Mouse (Mus musculus) hindbrain, embryonic 14.5 days (tissue): ENCODE data around the gene Maz. TPM values are rescaled to one million over a fixed set of nuclear protein-coding genes. Genes with fewer than 3 reads are reported as not detected.

Source experiments
- ATAC-seq: fragments of 200-750 bp; cut with Nextera tagmentation; 2 replicates; pipeline ENCODE4 v1.8.0; 2017; ENCODE audit warnings: moderate number of reproducible peaks, mild to moderate bottlenecking, moderate TSS enrichment, moderate library complexity; ENCODE audit not compliant: low FRiP score
- DNase-seq: peaks from one replicate; pipeline ENCODE4 v3.0.0-alpha.2; 2015; ENCODE audit warnings: low spot score
- H3K27ac ChIP-seq: fragments of 300-500 bp; sonication (generic); 2 replicates; pipeline ENCODE4 v1.5.1; 2014; ENCODE audit warnings: mild to moderate bottlenecking, moderate library complexity
- H3K27me3 ChIP-seq: fragments of 300-500 bp; sonication (generic); 2 replicates; pipeline ENCODE4 v1.6.1; 2014; ENCODE audit warnings: mild to moderate bottlenecking, low read length, mixed read lengths; ENCODE audit not compliant: control insufficient read depth, insufficient read depth
- H3K36me3 ChIP-seq: fragments of 300-500 bp; sonication (generic); replicated peaks from 2 replicates; pipeline ENCODE4 v1.6.1; 2014; ENCODE audit not compliant: control insufficient read depth, insufficient read depth
- H3K4me1 ChIP-seq: fragments of 300-500 bp; sonication (generic); replicated peaks from 2 replicates; pipeline ENCODE4 v1.6.1; 2014; ENCODE audit warnings: antibody characterized with exemption, low read length, mixed read lengths; ENCODE audit not compliant: control insufficient read depth, insufficient read depth
- H3K4me2 ChIP-seq: fragments of 300-500 bp; sonication (generic); replicated peaks from 2 replicates; pipeline ENCODE4 v1.6.1; 2014; ENCODE audit warnings: mild to moderate bottlenecking, moderate library complexity
- H3K4me3 ChIP-seq: fragments of 300-500 bp; sonication (generic); replicated peaks from 2 replicates; pipeline ENCODE4 v1.5.1; 2014; ENCODE audit warnings: mild to moderate bottlenecking, low read length
- H3K9ac ChIP-seq: fragments of 300-500 bp; sonication (generic); 2 replicates; pipeline ENCODE4 v1.6.1; 2014
- H3K9me3 ChIP-seq: fragments of 300-500 bp; sonication (generic); 2 replicates; pipeline ENCODE4 v1.6.1; 2016; ENCODE audit warnings: low read length; ENCODE audit not compliant: control insufficient read depth
- WGBS: fragments of 180-500 bp; shearing (Covaris S2); extraction: QIAGEN DNeasy Blood & Tissue Kit; methylation state at CpG from one replicate; pipeline ENCODE4 v1.1.7; 2014; 5-methylcytosine and 5-hydroxymethylcytosine counted together
- polyA plus RNA-seq: library from polyadenylated mRNA; unstranded; fragments of >200 nt; fragmentation: Nextera tagmentation; extraction: Ambion mirVana; gene quantifications from 2 replicates; pipeline ENCODE4 v1.2.1, GENCODE M21; 2014

Gene Maz
- polyA plus RNA-seq, 1 experiment from 2014 or later, result 68.6 TPM

GRCm38 (mm10) chr7:127011717-127012116 lies 15.1 kb downstream of the Maz start:
- ATAC-seq (no peak), DNase-seq (no peak)
- H3K27ac ChIP-seq, result no peak overlapping the region
- H3K4me3 ChIP-seq, result no peak overlapping the region
- no peak overlapping the region for H3K4me2 ChIP-seq
- H3K4me1 ChIP-seq, result peaks cover 22% of the 10 kb centered on the region
- H3K9me3 ChIP-seq, result no peaks in the 10 kb centered on the region
- H3K27me3 ChIP-seq, result no peaks in the 10 kb centered on the region
- H3K9ac ChIP-seq, result no peak overlapping the region
- peaks cover 38% of the 10 kb centered on the region for H3K36me3 ChIP-seq
- WGBS, result 82% methylated on average over 2 of the region's 2 CpGs

- Histone ChIP-seq H3K4me3 (no peak overlapping the region), H3K36me3 (peaks cover 38% of the 10 kb centered on the region), H3K9ac (no peak overlapping the region), H3K4me2 (no peak overlapping the region), H3K27ac (no peak overlapping the region), H3K4me1 (peaks cover 21% of the 10 kb centered on the region), H3K9me3 (no peaks in the 10 kb centered on the region), H3K27me3 (no peaks in the 10 kb centered on the region)
- DNase-seq (no peak), ATAC-seq (no peak)
- WGBS, result 93% methylated on average over 2 of the region's 2 CpGs
Observed at GRCm38 (mm10) chr7:127011051-127011450, 15.8 kb downstream of the Maz start.

GRCm38 (mm10) chr7:127009307-127010085 lies 17.3 kb downstream of the Maz start:
- Histone ChIP-seq H3K36me3 (peaks cover 24% of the 10 kb centered on the region), H3K4me3 (no peak overlapping the region), H3K27me3 (no peaks in the 10 kb centered on the region), H3K9me3 (no peaks in the 10 kb centered on the region), H3K4me2 (no peak overlapping the region), H3K4me1 (peaks cover 8% of the 10 kb centered on the region; the same call in 1 of the 2 replicates), H3K27ac (no peak overlapping the region), H3K9ac (no peak overlapping the region)
- WGBS, result 82% methylated on average over 17 of the region's 17 CpGs
- no peak for DNase-seq
- no peak for ATAC-seq

GRCm38 (mm10) chr7:127008239-127009019 lies 18.4 kb downstream of the Maz start:
- Histone ChIP-seq H3K9me3 (no peaks in the 10 kb centered on the region), H3K4me3 (no peak overlapping the region), H3K36me3 (peaks cover 14% of the 10 kb centered on the region), H3K4me2 (no peak overlapping the region), H3K4me1 (peaks cover 3% of the 10 kb centered on the region; the same call in 1 of the 2 replicates), H3K9ac (no peak overlapping the region), H3K27ac (peak overlapping the region; percentile 23), H3K27me3 (no peaks in the 10 kb centered on the region)
- peak; percentile 45; the same call in 1 of the 2 replicates for ATAC-seq
- 67% methylated on average over 9 of the region's 9 CpGs for WGBS
- no peak for DNase-seq

GRCm38 (mm10) chr7:127007313-127008024 lies 19.4 kb downstream of the Maz start:
- Histone ChIP-seq H3K27me3 (no peaks in the 10 kb centered on the region), H3K36me3 (peaks cover 4% of the 10 kb centered on the region; the same call in 1 of the 2 replicates), H3K27ac (no peak overlapping the region), H3K4me2 (no peak overlapping the region), H3K9ac (no peak overlapping the region), H3K4me3 (no peak overlapping the region), H3K9me3 (no peaks in the 10 kb centered on the region), H3K4me1 (no peaks in the 10 kb centered on the region; the same call in 1 of the 2 replicates)
- DNase-seq (no peak), ATAC-seq (no peak)
- 84% methylated on average over 6 of the region's 6 CpGs for WGBS

GRCm38 (mm10) chr7:127004122-127004875 lies 22.5 kb downstream of the Maz start:
- 92% methylated on average over 4 of the region's 4 CpGs for WGBS
- DNase-seq, result no peak
- no peak overlapping the region for H3K9ac ChIP-seq
- no peaks in the 10 kb centered on the region for H3K36me3 ChIP-seq
- H3K27ac ChIP-seq, result no peak overlapping the region
- no peaks in the 10 kb centered on the region for H3K9me3 ChIP-seq
- no peaks in the 10 kb centered on the region; the same call in 1 of the 2 replicates for H3K4me1 ChIP-seq
- no peak for ATAC-seq
- H3K4me2 ChIP-seq, result no peak overlapping the region
- no peak overlapping the region for H3K4me3 ChIP-seq
- no peaks in the 10 kb centered on the region for H3K27me3 ChIP-seq

- WGBS, result 93% methylated on average over 5 of the region's 5 CpGs
- Histone ChIP-seq H3K27me3 (no peaks in the 10 kb centered on the region), H3K27ac (no peak overlapping the region), H3K9me3 (no peaks in the 10 kb centered on the region), H3K9ac (no peak overlapping the region), H3K4me3 (no peak overlapping the region), H3K4me2 (no peak overlapping the region), H3K4me1 (no peaks in the 10 kb centered on the region; the same call in 1 of the 2 replicates), H3K36me3 (no peaks in the 10 kb centered on the region)
- no peak for ATAC-seq
- DNase-seq, result no peak
Observed at GRCm38 (mm10) chr7:127003620-127004019, 23.2 kb downstream of the Maz start.

GRCm38 (mm10) chr7:126999568-126999967 lies 27.3 kb downstream of the Maz start:
- H3K9me3 ChIP-seq, result no peaks in the 10 kb centered on the region
- no peaks in the 10 kb centered on the region for H3K4me1 ChIP-seq
- ATAC-seq (no peak), DNase-seq (no peak)
- no peak overlapping the region for H3K9ac ChIP-seq
- H3K27me3 ChIP-seq, result no peaks in the 10 kb centered on the region
- H3K4me3 ChIP-seq, result no peak overlapping the region
- H3K27ac ChIP-seq, result no peak overlapping the region
- H3K4me2 ChIP-seq, result no peak overlapping the region
- 86% methylated on average over 10 of the region's 10 CpGs for WGBS
- no peaks in the 10 kb centered on the region for H3K36me3 ChIP-seq
